Comparison of ENCODE assay signal across 11 mouse cellular contexts in genomic region chr9:75600166-75600934, GRCm38 (mm10). TPM values are rescaled to one million over a fixed set of nuclear protein-coding genes. Genes with fewer than 3 reads are reported as not detected.
DNase-seq lines count a peak whose midpoint lies in the region; ATAC-seq and TF ChIP-seq lines count a peak whose summit lies in the region.
"Had no signal": no experiment of that assay in that cellular context is flagged by ENCODE, and none has a peak within 500 bp of the region (broad histone marks: within the 10 kb centered on the region; RNA-seq: fewer than 3 reads in every experiment).

No protein-coding gene starts in this region.

- TF ChIP-seq CTCF in hindbrain, postnatal 0 days (IDR thresholded peaks at IDR 0.05; ENCODE audit: low read depth) = no peak

- no peak overlapping the region for H3K9ac ChIP-seq in neural tube, embryonic 13.5 days
- no peak overlapping the region for H3K9ac ChIP-seq in hindbrain, postnatal 0 days (replicated peaks; ENCODE audit: low read length)
- H3K9ac ChIP-seq: liver, embryonic 13.5 days had no signal

- ATAC-seq in neural tube, embryonic 13.5 days (ENCODE audit: low read depth) = no peak
- ATAC-seq in hindbrain, postnatal 0 days = peak; percentile 30; the same call in 1 of the 2 replicates
- ATAC-seq: activated CD4-positive, CD25-positive, alpha-beta regulatory T cell, adult 4 months had no signal

- peaks cover 37% of the 10 kb centered on the region for H3K36me3 ChIP-seq in neural tube, embryonic 13.5 days
- H3K36me3 ChIP-seq in hindbrain, postnatal 0 days (ENCODE audit: insufficient read depth, low read length) = peaks cover 10% of the 10 kb centered on the region; the same call in 1 of the 2 replicates
- H3K36me3 ChIP-seq: liver, embryonic 13.5 days had no signal

- no peaks in the 10 kb centered on the region for H3K9me3 ChIP-seq in neural tube, embryonic 13.5 days
- H3K9me3 ChIP-seq in hindbrain, postnatal 0 days (ENCODE audit: low read length) = no peaks in the 10 kb centered on the region
- H3K9me3 ChIP-seq: liver, embryonic 13.5 days had no signal

- no peak overlapping the region for H3K4me2 ChIP-seq in neural tube, embryonic 13.5 days
- H3K4me2 ChIP-seq in hindbrain, postnatal 0 days (ENCODE audit: low read depth, low read length) = no peak overlapping the region
- H3K4me2 ChIP-seq: liver, embryonic 13.5 days had no signal

- peaks cover 39% of the 10 kb centered on the region for H3K4me1 ChIP-seq in neural tube, embryonic 13.5 days (replicated peaks)
- peaks cover 19% of the 10 kb centered on the region for H3K4me1 ChIP-seq in hindbrain, postnatal 0 days (ENCODE audit: insufficient read depth, low read length)
- H3K4me1 ChIP-seq: liver, embryonic 13.5 days had no signal

- peak overlapping the region; percentile 74 for H3K27ac ChIP-seq in neural tube, embryonic 13.5 days (replicated peaks)
- H3K27ac ChIP-seq in hindbrain, postnatal 0 days = peak overlapping the region; percentile 77
- H3K27ac ChIP-seq: liver, embryonic 13.5 days had no signal

- DNase-seq in gastrocnemius, adult 18-20 months (ENCODE audit: low spot score) = peak; percentile 56
- DNase-seq in gastrocnemius, postnatal 10 days = no peak
- no peak for DNase-seq in neural tube, embryonic 10.5 days (ENCODE audit: extremely low spot score, low spot score)
- peak; percentile 75 for DNase-seq in hindbrain, postnatal 0 days (ENCODE audit: low spot score)
- peak; percentile 21 for DNase-seq in right cerebral cortex, postnatal 14 days
- no peak for DNase-seq in ovary, postnatal 10 days (ENCODE audit: low spot score)
- DNase-seq in adrenal gland, postnatal 4 days (ENCODE audit: low spot score in 2 of 2) = no peak
- DNase-seq: liver, embryonic 13.5 days had no signal

- WGBS in neural tube, embryonic 13.5 days = 65% methylated on average over 7 of the region's 7 CpGs
- 53% methylated on average over 7 of the region's 7 CpGs for WGBS in hindbrain, postnatal 0 days

- no peak overlapping the region for H3K4me3 ChIP-seq in neural tube, embryonic 13.5 days
- no peak overlapping the region for H3K4me3 ChIP-seq in hindbrain, postnatal 0 days (ENCODE audit: low read length)
- H3K4me3 ChIP-seq: liver, embryonic 13.5 days had no signal

- H3K27me3 ChIP-seq in neural tube, embryonic 13.5 days = no peaks in the 10 kb centered on the region
- no peaks in the 10 kb centered on the region for H3K27me3 ChIP-seq in hindbrain, postnatal 0 days (ENCODE audit: insufficient read depth, low read length)
- H3K27me3 ChIP-seq: liver, embryonic 13.5 days had no signal

RNA-seq across cellular contexts. Expression of gene Tmod2, which starts 10.8 kb away (rescaled TPM):
- 1 to 10 TPM; 3.7 to 5.0 TPM for total RNA-seq in gastrocnemius, adult 18-20 months (2021)
- 10 to 100 TPM; 11.7 to 14.2 TPM for total RNA-seq in gastrocnemius, postnatal 10 days (2021)
- 171 and 178 TPM in 2 replicates for polyA plus RNA-seq in neural tube, embryonic 13.5 days (2015; fragmentation: Nextera tagmentation; extraction: Ambion mirVana)
- 125 and 126 TPM in 2 replicates for total RNA-seq in hindbrain, postnatal 0 days (2014; rRNA removed)
- polyA plus RNA-seq in hindbrain, postnatal 0 days (2015; fragmentation: Nextera tagmentation; extraction: Ambion mirVana) = 361 and 363 TPM in 2 replicates
- 10 to 100 TPM; 31.8 to 34.9 TPM for total RNA-seq in adrenal gland, postnatal 4 days (2021)
- total RNA-seq: hematopoietic stem cell, adult 5-6 weeks had no signal
- polyA plus RNA-seq: activated CD4-positive, CD25-positive, alpha-beta regulatory T cell, adult 4 months had no signal

RNA-seq across cellular contexts. Expression of gene Lysmd2, which starts 25.2 kb away (rescaled TPM):
- total RNA-seq in gastrocnemius, adult 18-20 months (2021) = 1 to 10 TPM; 4.8 to 7.6 TPM
- 10 to 100 TPM in 1 of 2 experiments, 1 to 10 TPM in 1; 9.9 to 10.7 TPM for total RNA-seq in gastrocnemius, postnatal 10 days (2021)
- polyA plus RNA-seq in neural tube, embryonic 13.5 days (2015; fragmentation: Nextera tagmentation; extraction: Ambion mirVana) = 26.9 and 27.0 TPM in 2 replicates
- 33.9 and 39.7 TPM in 2 replicates for total RNA-seq in hindbrain, postnatal 0 days (2014; rRNA removed)
- 37.3 and 42.1 TPM in 2 replicates for polyA plus RNA-seq in hindbrain, postnatal 0 days (2015; fragmentation: Nextera tagmentation; extraction: Ambion mirVana)
- total RNA-seq in adrenal gland, postnatal 4 days (2021) = 10 to 100 TPM; 24.6 to 26.4 TPM

RNA-seq across cellular contexts. Expression of gene Tmod3, which starts 40.9 kb away (rescaled TPM):
- total RNA-seq in gastrocnemius, adult 18-20 months (2021) = 10 to 100 TPM; 14.2 to 26.3 TPM
- total RNA-seq in gastrocnemius, postnatal 10 days (2021) = 10 to 100 TPM; 42.1 to 43.5 TPM
- polyA plus RNA-seq in neural tube, embryonic 13.5 days (2015; fragmentation: Nextera tagmentation; extraction: Ambion mirVana) = 73.8 and 91.2 TPM in 2 replicates
- 33.5 and 36.6 TPM in 2 replicates for total RNA-seq in hindbrain, postnatal 0 days (2014; rRNA removed)
- polyA plus RNA-seq in hindbrain, postnatal 0 days (2015; fragmentation: Nextera tagmentation; extraction: Ambion mirVana) = 70.7 and 76.5 TPM in 2 replicates
- total RNA-seq in adrenal gland, postnatal 4 days (2021) = 10 to 100 TPM; 75.2 to 89.6 TPM

Comparison
In these comparisons a context has a peak if more than half of its experiments do, and no peak if none do; other contexts are left out.
1. DNase-seq: peak in gastrocnemius, adult 18-20 months (single experiment), hindbrain, postnatal 0 days (single experiment) and right cerebral cortex, postnatal 14 days (single experiment); none in gastrocnemius, postnatal 10 days (single experiment), neural tube, embryonic 10.5 days (single experiment), ovary, postnatal 10 days (single experiment) and adrenal gland, postnatal 4 days (0 of 2).